Mouse (Mus musculus) ES-CJ7 (cell line): ENCODE results near the gene Hk1.
A peak's percentile ranks its signal among the peaks of the same experiment; 100 is the strongest.

ENCODE experiments used
- DNase-seq: peaks from one replicate; pipeline ENCODE4 v3.0.0; 2011; ENCODE audit warnings: low read depth, low spot score

Gene Hk1

DNA sequence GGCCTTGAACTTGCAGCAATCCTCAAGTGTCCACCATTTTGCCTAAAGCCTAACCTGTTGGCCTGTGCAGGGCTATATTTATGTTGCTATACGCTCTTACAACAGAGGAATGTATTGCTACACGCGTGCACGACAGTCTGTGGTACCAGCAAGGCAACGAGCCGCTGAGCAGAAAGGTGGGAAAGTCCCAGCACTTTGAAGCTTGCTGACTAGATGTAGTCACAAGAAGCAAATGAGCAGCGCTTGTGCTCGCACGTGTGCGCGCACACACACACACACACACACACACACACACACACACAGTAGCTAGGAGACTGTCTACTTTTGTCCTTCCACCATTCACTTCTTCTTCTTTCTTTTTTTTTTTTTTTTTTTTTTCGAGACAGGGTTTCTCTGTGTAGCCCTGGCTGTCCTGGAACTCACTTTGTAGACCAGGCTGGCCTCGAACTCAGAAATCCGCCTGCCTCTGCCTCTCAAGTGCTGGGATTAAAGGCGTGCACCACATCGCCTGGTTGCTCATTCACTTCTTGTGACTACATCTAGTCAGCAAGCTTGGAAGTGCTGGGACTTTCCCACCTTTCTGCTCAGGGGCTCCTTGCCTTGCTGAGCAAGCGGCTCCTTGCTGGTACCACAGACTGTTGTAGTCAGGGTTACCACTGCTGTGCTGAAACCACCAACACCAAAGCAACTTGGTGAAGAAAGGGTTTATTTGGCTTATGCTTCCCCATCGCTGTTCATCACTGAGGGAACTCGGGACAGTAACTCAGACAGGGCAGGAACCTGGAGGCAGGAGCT is 102.0 kb downstream of the Hk1 start:
- no peak for DNase-seq

DNA sequence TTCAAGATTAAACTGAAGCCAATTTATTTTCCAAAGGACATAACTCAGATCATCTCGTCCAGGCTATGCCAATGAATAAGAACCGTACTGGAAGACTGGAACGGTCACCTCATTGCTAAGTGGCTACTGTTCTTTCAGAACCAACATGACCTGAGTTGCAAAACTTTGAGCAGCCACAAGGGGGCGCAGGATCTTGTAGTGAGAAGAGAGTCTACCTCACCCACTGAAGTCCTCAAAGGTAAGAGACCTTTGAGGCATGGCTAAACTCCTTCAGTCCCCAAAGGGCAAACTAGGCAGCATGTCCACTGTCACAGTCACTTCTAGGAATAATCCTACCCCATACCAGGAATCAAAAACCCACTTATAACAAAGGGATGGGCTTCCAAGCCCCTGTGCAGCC is 104.5 kb downstream of the Hk1 start:
- peak; percentile 82 for DNase-seq

DNA sequence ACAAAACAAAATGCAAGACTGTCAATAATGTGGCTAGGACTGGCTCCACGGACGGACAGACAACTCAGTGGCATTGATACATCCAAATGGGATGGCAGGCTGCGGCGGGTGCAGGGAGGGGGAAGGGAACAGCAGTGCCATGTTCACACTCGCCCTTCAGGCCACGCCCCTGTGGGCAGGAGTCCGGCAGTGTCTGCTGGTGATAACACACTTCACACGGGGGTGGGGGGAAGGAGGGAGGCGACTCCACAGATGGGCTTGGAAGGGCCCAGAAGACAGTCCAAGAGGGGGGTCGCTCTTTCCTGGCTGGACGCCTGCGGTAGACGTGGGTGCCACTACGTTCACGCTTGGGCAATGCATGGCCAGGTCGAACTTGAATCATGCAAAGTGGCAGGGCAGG is 110.4 kb downstream of the Hk1 start:
- no peak for DNase-seq

DNA sequence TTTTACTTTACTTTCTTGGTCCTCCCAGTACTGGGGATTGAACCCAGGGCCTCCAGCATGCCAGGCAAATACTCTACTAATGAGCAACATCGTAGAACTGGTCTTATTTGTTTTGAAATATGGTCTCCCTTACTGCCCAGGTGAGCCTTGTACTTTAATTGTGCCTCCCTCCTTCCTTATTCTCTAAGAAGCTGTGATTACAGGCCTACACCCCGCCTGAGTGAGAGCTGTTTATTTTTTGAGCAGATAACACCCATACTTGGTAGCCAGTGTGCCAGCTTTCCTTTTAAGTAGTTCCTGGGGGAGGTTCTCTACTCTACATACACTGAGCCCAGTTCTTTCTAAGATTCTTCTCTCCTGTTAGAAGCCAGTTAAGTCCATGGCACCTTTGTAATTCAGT is 115.4 kb downstream of the Hk1 start:
- no peak for DNase-seq

DNA sequence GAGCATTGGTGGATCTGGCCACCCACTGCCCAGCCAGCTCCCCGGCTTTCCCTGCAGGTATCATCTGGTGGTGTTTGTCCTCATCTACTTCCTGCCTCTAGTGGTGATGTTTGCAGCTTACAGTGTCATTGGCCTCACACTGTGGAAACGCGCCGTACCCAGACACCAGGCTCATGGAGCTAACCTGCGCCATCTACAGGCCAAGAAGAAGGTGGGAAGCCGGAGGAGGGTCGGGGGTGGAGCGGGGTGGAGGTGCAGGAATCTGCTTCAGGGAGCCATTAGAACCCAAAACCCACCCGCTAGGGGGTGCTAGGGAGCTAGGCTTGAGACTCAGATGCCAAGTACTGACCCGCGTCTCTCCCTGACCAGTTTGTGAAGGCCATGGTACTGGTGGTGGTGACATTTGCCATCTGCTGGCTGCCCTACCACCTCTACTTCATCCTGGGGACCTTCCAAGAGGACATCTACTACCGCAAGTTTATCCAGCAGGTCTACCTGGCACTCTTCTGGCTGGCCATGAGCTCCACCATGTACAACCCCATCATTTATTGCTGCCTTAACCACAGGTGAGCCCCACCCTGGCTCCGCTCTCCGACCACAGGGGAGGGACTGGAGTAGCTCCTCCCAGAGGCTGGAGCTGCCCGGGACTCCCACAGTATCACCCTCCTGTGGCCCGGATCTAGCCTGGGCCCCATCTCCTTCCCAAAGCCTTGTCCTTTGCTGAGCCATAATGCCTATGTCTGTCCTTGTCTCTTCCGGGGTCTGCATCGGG is 118.4 kb downstream of the Hk1 start:
- peak; percentile 97 for DNase-seq

DNA sequence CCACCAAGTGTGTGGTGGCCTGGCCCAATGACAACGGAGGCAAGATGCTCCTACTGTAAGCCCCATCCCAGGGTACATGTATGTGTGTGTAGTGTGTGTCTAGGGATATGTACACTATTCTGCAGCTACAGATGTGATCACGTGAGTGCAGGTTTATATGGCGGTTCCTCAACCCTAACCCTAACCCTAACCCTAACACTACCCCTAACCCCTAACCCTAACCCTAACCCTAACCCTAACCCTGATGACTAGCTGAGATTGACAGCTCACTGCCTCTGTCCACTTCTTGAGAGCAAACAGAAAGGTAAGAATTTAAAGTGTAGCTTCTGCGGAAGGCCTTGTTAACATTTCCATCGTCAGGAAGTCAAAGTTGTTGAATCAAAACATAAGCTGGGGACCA is 121.4 kb downstream of the Hk1 start:
- no peak for DNase-seq

DNA sequence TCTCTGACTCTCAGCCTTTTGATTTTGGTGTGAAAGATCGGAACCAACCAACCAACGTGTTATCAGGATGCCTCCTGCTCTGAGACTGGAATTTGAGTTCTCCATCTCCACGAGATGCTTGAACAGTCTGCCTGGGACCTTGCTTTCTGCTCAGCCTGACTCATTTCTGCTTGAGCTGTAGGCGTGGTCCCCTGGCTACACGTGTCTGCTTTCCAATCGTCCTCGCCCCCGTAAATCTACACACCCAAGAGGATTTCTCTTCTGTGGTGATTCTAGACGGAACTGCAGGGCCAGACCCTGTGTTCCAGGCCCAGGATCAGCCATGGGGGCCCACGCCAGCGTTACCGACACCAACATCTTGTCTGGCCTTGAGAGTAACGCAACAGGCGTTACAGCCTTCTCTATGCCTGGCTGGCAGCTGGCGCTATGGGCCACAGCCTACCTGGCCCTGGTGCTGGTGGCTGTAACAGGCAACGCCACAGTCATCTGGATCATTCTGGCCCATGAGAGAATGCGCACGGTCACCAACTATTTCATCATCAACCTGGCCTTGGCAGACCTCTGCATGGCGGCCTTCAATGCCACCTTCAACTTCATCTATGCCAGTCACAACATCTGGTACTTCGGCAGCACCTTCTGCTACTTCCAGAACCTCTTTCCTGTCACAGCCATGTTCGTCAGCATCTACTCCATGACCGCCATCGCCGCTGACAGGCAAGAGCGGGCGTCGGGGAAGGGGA is 127.0 kb downstream of the Hk1 start:
- DNase-seq, result no peak

DNA sequence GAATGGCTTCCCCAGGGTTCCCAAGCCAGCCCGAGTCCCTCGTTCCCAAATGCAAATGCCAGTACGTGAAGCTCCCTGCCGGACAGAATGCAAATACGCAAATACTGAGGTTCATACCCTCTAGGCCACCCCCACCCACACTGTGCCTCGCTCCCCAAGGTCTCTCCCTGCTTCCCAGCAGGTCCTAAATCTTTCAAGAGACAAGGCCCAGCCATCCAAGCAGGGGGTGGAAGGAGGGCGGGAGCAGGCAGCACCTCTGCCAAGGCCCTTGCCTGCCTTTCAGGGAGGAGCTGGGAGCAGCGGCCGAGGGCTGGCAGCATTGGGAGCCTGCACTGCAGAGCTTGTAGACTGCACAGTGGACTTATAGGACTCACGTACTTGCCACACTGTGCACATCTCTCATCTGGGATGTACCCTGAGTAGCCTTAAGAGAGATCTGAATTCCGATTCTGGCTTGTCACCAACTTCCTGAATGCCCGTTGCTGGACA is 127.7 kb downstream of the Hk1 start, which contains the start of gene Tacr2:
Tacr2 (plus strand) TSS at position 439 of the 489 bp plus-strand sequence.
- no peak for DNase-seq

DNA sequence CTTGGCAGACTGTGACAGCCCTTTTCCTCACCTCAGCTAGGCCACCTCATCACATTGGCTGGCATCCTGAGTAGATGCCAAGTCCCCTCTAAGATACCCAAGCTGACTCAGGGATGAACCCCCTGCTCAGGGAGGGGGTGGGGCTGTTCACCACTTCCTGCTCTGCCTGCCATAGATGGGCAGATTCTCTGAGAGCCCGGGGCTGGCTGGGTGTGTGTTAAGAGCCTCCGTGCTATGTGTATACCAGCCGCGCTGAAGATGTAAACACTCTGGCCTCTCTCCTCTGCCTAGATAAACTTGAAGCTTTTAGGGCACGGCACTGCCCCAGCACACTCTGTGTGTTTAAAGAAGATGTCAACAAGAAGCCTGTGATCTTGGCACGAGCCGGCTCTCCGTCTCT is 131.9 kb downstream of the Hk1 start:
- no peak for DNase-seq

DNA sequence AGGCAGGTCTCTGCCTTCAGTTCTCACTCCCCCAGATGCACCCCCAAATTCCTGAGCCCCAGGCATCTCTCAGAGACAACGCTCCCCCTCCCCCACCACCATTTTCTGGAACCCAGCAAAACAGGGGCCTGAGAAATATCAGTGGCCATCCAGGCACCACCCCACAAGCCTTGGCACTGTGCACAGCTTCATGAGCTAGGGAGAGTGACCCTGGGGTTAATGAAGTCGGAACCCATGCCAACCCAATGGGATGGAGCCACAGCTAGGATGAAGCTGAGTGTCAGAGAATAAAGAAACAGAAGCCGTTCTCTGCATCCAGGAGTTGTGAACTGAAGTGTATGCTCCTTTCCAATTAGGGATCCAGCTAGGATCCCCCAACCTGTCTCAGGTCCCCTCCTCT is 132.6 kb downstream of the Hk1 start:
- DNase-seq, result no peak

DNA sequence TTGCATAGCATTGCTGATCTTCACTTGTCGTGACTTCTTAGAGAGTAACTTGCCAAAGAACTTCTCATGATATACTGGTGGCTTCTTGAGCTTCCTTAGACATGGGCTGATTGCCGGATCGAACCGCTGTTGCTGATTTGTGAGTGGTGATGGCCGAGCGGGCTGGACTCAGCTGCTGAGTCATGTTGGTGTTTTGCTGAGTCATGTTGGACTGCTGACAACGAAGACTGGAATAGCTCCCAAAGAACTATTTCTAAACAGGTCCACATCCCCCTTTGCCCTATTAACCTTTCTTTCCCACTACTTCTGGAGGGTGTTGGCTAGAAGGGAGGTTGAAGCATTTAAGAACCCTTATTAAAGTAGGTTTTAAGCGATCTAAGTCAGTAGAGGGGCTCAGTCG is 135.6 kb downstream of the Hk1 start:
- no peak for DNase-seq

DNA sequence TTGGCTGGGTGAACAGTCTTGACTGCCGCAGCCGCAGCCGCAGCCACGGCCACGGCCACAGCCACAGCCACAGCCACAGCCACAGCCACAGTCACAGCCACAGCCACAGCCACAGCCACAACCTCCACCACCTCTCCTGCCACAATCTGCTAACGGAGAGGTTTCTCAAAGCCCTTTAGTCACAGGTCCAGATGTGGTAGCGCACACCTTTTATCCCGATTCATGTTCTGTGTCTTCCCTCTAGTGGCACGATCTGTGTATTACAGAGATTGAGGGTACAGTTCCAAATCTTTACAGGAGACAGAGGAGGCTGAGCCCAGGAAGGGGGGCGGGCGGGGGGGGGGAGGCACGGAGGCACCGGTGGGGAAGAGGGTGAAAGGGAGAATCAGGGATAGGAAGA is 136.8 kb downstream of the Hk1 start:
- DNase-seq, result peak; percentile 89

DNA sequence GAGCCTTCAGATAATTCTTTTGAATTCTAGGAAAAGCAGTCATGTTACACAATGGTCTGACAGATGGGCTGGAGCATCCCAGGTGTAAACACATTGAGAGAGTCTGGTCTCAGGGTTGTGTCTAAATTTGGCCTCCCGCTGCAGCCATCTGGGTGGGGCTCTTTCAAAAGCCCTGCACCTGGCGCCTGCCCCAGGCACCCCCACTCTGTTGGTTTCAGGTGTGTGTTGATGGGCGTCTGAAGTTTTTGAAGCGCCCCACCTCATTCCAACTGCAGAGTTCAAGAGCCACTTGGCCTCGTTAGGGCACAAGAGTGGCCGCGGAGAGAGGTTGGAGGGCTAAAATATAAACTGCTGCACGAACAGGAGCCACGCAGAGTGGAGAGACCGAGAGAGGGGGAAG is 137.3 kb downstream of the Hk1 start:
- no peak for DNase-seq

DNA sequence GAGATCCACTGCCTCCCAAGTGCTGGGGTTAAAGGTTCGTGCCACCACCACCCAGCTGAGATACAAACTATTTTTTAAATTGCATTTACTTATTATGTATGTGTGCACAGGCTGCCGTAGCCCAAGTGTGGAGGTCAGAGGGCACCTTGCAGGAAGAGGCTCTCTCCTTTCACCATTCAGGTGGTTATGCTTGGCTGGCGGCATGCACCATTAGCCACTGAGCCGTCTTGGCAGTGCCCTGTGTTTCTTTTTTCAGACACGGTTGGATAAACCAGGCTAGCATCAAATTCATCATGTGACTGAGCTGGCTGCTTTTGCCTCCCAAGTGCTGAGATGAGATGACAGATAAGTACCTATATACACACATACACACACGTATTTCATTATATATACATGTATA is 140.4 kb downstream of the Hk1 start:
- no peak for DNase-seq

DNA sequence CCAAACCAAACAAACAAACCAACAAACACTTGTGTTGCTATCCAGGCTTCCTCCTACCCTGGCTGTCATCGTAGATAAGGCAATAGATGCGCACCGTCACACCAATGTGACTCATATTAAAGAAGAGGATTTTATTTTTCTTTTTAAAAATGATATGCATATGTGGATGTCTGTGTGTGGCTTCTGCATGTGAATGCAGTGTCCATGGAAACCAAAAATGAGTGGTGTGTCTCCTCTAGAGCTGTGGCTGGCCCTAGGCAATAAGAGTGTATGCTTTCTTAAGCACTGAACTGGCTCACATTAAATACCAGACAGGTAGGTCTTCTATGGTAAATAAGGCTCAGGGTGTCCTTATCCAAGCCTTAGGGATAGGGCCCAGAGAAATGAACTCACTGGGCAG is 141.0 kb downstream of the Hk1 start:
- no peak for DNase-seq

DNA sequence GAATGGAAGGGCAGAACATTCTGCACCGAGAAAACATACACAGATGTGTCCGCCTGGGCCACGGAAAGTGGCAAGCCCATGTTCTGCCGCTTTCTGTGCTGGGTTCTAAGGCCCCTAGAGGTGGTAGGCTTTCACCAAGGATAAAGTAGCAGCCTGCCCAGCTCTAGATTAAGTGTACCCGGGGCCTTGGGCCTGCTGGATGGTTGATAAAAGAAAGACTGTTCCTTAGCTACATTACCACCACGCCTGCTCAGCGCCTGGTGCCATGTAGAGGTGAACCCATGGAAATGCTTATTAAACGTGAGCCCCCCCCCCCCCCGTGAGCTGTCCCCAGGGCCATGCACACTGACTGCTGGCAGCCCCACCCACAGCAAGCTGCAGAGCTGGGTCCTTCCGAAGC is 142.5 kb downstream of the Hk1 start:
- no peak for DNase-seq

DNA sequence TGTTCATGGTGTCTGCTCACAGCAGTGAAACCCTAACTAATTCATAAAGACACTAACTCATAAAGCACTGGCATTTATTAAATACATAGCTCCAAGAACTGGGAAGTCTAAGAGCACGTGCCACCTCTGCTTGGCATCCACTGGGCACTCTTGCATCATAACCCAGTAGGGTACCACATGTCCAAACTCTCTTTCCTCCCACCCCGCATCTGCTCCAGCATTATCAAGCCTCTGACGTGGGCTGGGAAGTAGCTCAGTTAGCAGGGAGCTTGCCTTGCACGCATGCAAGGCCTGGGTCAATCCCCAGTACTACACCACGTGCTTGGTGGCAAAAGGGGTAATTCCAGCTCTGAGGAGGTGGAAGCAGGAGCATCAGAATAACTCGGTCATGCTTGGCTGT is 143.5 kb downstream of the Hk1 start:
- no peak for DNase-seq

DNA sequence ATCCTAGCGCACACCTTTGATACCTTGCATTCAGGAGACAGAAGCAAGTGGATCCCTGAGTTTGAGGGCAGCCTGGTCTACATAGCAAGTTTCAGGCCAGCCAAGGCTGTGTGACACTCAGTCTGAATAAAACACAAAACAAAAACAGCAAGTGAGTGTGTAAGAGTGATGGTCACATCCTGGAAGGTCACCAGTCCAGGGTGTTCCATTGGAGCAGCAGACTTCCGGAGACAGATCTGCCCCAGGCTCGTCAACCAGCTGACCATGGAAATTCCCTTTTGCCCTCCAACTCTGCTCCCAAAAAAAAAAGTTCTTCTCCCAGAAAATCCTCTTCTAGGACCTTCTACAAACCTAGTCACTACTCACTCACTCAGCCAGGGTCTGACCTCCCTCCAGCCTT is 147.9 kb downstream of the Hk1 start:
- no peak for DNase-seq

DNA sequence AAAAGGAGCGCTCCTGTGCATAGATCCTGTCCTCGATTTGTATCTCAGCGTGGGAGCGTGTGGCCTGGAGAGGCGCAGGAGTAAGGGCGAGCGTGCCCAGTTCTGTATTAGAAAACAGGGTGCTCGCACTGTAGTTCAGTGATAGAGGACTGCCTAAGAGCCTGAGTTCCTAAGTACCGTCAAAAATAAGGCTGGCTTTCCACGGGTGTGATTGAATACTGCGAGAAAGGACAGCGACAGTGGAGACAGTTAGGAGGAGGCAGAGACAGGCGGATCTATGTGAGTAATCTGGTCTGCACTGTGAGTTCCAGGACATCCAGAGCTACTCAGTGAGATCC is 148.3 kb downstream of the Hk1 start:
- DNase-seq, result no peak

DNA sequence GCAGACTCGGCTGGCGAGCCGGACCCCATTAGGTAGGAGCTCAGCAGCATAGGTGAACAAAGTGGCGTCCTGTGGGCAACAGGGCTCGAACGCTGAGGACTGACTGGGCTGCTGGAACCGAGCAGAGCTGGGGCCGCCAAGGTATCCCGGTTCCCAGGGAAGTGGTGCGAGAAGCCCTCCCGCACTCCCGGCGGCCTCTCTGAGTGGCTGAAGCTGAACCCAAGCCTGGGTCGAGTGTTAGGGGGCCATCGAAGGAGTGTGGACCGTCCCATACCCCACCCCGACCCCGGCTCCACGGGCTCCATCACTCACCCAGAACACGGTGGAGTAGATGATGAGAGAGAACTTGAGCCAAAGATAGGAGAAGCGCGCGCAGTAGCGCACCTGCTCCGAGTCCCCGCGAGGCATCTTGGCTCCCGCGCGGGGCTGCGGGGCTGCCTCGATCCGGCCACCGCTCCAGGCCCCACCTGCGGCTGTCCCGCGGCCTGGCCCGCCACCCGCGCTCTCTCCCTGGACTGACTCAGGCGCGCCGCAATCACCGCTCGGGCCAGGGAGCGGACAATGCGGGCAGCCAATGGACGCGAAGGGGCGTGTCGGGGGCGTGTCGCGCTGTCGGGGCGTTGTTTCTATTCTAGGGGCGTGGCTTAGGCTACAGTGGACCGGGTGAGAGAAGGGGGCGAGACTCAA is 148.9 kb downstream of the Hk1 start, which contains the start of gene Tspan15:
Tspan15 (minus strand) TSS at position 544 of the 687 bp plus-strand sequence.
- peak; percentile 87 for DNase-seq

DNA sequence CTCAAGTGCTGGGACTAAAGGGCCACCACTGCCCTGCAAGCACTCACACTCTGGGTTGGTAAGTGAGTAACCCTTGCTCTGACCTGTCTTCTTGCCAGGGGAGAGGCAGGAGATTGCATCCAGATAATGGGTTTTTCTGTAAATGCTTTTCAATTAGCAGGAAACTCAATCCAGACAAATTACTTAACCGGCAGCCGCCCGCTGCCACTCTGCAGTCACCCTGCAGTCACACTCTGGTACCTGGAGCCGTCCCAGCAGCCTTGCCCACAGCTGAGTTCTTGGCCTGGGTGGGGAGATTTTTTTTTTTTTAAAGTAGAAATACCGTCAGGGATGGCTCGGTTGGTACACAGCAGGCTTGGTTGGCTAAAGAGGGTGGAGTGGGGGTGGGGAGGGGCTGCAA is 151.6 kb downstream of the Hk1 start:
- no peak for DNase-seq

DNA sequence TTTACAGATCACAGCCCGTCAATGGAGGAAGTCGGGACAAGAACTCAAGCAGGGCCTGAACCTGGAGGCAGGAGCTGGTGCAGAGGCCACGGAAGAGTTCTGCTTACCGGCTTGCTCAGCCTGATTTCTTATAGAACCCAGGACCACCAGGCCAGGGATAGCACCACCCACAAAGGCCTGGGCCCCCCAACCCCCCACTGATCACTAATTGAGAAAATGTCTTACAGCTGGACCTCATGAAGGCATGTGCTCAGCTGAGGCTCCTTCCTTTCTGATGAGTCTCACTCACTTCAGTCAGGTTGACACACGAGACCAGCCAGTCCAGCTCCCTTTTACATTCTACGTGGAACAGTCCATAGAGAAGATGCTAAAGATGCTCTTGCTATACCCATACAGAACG is 153.9 kb downstream of the Hk1 start:
- no peak for DNase-seq
